Mouse (Mus musculus): Measurements from ENCODE around the gene Sfta2. TPM values are rescaled to one million over a fixed set of nuclear protein-coding genes. Genes with fewer than 3 reads are reported as not detected.
A peak's percentile ranks its signal among the peaks of the same experiment; 100 is the strongest.

Sfta2 gene
- total RNA-seq, 2 experiments from 2014 or later: not detected

DNA sequence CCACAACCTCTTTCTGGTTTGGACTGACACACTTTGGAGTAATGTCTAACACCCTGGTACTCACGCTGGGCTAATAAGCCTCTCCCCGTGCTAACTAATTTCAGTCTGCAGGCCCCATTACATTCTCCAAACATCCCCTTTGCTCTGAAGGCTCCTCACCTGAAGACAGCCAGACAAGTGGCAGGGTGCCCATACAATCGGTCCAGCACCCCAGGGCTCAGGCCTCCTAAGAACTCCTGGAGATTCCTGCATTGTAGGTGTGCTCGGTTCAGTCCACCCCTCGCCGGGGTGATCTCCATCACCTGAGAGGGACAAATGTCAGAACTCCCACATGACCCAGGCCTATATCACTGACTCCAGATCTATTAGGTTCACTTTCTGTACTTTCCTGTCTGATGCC is 71.2 kb downstream of the Sfta2 start:
- DNase-seq (ENCODE audit: low spot score in 2 of 2): no peak

DNA sequence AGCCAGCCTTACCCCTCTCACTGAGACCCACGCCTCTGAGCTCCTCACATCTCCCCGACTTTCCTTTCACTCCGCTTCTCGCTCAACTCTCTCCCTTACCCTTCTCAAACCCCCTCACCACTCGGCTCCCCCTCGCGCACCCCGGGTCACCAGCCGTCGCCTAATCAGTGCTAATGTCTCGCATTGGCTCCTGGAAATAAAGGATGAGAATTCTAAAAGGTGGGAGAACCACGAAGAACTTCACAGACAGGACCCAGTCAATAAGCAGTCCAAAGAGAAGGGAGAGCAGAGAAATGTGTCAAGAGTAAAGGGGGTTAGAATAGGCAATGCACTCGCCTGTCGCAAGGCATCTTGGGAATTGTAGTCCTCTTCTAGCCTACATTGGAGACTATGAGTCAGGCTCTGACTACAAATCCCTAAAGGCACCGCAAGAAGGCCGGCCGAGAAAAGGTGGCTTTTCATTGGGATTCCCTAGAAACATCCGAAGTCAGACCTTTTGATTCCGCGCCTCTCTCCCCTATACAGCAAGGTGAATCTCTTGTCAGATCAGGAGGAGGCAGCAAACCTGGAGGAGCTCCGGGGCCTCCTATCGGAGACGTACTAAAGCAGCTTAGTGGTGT is 72.2 kb downstream of the Sfta2 start, which contains the start of gene Gtf2h4:
Gene Gtf2h4 (minus strand): TSS at position 324 of the 620 bp plus-strand sequence.
- peak; percentile 89 to 97 for DNase-seq (ENCODE audit: low spot score in 2 of 2)

DNA sequence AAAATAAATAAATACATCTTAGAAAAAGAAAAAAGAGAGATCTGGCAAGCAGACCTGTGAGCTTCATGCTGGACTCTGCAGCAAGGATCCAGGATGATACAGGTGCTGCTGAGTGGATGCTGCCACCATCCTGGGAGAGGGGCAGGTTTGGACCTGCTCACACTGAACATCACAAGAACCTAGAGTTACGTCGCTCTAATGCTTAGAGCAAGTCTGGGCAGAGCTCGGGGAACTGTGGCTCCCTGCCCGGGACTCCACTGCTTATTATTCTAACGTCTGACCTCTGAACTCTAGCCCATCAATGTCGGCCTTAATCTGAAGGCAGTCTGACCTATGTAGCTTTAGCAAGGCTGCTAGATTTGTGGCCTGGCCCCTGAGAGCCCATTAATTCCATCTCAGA is 79.2 kb downstream of the Sfta2 start:
- no peak for DNase-seq (ENCODE audit: low spot score in 2 of 2)

DNA sequence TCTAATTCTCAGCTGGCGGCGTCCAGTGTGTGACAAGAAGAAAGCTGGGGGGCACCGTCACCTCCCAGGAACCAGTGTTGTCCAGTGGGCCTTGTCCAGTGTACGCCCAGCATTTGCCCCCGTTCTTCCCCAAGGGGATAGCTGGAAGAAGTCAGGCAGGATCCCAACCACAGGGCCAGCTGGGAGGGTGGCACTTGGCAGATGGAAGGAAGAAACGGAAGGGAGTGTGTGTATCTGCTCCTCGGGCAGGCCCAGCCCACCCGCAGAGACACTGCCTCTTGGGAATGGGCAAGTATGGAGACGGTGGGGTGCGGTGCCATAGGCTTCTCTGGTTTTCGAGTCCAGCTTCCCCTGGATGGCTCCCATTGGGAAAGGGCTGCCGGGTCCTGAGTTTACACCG is 80.6 kb downstream of the Sfta2 start:
- DNase-seq (ENCODE audit: low spot score in 2 of 2): no peak

DNA sequence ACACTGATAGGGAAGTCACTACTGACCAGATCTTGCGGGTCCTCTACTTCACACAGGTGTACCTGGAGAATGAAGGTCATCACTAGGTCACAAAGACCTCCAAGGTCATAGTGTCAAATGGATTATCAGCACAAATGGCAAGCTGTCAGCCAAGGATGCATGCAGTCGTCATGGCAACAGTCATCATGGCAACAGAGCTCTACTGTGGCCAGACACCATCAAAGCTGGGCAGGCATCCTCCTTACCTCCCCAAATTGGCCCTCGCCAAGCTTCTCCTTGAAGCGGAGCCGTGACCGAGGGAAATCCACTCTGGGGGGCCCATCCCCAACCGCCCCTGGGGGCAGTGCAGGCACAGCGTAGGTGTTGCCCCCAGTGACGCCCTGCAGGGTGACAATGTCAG is 83.7 kb downstream of the Sfta2 start:
- no peak for DNase-seq (ENCODE audit: low spot score in 2 of 2)

DNA sequence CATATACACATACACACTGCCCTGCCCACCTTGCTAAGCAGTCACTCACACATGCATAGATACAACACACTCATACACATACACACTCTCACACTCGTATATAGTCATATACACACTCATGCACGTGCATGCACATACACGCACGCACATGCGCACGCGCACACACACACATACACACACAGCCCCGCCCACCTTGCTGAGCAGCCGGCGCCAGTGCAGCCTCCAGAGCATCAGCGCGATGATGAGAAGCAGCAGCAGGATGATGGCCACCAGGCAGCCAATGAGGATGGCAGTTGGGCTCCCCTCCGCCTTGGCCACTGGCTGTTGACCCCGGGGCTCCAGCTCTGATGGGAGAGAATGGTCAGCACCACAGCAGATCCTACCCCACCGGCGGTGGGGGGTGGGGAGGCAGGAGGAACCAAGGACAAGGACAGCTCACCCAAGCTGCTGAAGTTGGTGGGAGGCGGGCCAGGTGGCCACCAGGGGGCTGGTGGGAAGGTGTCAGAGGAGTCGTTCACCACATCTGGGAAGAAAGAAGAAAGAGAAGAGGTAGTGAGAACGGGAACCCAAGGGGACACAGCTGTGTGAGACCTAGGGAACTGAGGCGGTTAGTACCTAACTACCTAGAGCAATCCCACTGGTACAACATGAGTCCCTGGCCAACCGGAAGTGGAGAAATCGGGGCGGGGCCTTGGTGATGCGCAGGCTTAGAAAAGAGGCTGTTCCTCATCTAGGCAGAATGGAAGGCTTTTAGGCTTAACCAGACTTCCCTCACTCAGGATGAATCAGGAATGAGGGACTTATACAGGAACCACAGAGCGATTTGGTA is 87.2 kb downstream of the Sfta2 start:
- no peak for DNase-seq (ENCODE audit: low spot score in 2 of 2)

DNA sequence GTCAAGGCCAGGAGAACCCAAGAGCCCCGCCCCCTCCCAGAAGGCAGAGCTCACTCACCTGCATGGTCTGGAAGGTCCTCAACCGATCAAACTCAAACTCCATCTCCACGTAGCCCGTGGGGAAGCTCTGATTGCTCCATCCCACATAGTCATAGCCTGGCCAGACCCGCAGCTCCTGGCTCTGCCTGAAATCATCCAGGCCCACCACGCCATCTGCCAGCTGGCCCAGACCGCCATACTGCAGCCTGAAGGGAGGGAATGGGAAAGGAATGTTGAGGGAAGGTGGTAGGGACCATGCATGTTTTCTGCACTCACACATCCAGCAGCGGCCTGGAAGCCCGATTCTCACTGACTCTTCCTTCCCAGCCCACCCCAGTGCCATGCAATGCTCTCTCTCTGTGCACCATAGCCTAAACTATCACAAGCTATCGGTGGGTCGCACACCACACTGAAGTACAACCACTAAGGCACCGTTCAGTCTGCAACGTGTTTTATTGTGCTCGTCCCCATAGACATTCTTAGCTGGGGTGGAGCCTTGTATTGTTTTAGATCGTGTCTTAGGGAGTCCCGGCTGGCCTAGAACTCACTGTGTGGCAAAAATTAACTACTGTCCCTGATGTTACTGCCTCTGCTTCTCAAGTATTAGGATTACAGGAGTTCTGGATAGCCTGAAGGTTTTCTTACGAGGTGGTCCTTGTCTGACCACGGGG is 88.7 kb downstream of the Sfta2 start:
- no peak for DNase-seq (ENCODE audit: low spot score in 2 of 2)

DNA sequence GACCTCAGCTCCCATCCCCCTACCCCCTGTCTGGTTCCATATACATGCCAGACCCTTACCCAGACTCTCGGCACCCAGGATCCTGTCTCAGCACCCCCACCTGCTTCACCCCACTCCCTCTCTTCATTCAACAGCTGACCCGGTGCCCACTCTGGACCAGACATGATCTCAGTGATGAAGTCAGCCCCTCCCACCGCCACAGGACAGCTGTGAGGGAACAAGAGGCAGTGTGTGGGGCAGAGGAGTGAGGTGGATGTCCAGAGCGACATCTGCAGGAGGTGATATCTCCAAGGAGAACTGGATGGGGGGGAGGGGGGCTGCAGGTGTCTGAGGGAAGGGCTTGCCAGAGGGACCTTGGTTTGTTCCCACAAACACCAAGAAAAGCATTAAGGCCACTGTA is 90.5 kb downstream of the Sfta2 start:
- no peak for DNase-seq (ENCODE audit: low spot score in 2 of 2)

DNA sequence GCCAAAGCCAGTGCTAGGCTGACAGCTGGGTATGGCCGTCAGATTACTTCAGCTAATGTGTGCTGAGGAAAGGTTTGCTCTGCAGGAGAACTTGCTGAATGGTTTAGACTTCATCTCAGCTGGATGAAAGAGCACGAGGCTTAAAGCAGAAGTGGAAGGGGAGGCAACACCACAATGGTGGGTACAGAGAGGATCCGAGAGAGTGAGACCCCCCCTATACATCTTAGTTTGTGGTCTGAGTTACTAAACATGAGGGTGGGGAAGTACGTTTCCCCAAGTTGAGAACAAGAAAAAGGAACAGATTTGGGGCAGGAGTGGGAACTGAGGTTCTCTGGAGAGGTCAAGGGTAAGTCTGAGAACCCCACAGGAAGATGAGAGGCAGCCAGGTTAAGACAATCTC is 91.0 kb downstream of the Sfta2 start:
- no peak for DNase-seq (ENCODE audit: low spot score in 2 of 2)

DNA sequence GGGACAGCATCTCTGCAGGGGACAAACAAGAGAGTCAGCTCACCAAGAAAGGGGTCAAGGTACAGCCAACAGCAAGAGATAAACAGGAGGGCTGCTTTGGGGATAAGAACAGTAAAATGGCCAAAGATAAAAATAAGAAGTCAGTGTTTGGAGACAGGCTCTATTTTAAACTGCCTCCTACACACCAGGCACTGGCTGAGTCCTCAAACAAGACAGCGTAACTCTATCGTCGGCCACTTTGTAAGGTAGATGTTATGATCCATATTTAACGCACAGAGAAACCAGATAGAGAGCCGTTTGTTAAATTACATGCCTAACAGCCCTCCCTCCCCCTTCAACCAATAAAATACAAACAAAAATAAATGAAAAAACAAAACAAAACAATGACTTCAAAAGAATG is 92.6 kb downstream of the Sfta2 start:
- DNase-seq (ENCODE audit: low spot score in 2 of 2): no peak

DNA sequence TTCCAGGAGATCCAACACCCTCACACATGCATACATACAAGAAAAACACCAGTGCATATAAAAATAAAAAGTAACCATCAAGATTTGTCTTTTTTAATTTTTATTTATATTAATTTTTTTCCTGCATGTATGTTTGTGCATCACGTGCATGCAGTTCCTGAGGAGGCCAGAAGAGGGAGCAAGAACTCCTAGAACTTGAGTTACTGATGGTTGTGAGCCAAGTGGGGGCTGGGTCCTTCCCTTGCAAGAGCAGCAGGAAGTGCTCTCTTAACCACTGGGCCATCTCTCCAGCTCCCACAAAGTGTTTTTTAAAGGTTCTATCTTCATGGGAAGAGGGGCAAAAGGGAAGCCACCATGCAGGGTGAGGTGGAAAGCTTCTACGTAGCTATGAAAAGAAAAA is 93.9 kb downstream of the Sfta2 start:
- peak in 1 of 2 experiments; percentile 44 for DNase-seq (ENCODE audit: low spot score in 2 of 2)

DNA sequence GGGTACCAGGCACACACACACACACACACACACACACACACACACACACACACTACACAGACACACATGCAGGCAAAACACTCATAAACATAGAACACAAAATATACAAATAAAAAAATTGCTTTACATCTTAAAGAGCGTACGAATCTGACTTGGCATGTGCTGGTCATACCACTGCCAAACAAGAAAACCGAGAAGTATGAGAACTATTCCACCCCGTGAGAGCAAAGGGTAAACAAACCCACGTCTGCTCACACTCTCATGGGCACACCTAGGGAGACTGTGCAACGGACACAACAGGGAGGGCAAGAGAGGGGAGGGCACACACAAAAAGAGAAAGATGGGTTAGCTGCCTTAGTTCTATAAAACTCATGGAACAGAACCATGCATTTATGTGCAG is 95.3 kb downstream of the Sfta2 start:
- no peak for DNase-seq (ENCODE audit: low spot score in 2 of 2)

DNA sequence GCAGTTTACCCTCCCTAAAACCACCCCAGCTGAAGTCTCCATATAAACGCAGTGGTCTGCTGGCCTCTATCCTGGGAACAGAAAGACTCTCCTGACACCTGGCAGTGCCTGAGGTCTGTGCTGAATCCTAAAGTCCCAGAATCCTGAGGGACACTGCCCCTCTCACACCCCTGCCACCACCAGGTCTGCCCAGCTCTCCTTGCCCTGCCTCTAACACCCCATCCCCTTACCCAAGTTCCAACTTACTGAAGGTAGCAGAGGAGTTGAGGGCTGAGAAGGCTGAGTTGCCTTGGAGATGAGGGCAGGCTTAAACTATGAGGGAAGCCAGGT is 96.0 kb downstream of the Sfta2 start:
- no peak for DNase-seq (ENCODE audit: low spot score in 2 of 2)

DNA sequence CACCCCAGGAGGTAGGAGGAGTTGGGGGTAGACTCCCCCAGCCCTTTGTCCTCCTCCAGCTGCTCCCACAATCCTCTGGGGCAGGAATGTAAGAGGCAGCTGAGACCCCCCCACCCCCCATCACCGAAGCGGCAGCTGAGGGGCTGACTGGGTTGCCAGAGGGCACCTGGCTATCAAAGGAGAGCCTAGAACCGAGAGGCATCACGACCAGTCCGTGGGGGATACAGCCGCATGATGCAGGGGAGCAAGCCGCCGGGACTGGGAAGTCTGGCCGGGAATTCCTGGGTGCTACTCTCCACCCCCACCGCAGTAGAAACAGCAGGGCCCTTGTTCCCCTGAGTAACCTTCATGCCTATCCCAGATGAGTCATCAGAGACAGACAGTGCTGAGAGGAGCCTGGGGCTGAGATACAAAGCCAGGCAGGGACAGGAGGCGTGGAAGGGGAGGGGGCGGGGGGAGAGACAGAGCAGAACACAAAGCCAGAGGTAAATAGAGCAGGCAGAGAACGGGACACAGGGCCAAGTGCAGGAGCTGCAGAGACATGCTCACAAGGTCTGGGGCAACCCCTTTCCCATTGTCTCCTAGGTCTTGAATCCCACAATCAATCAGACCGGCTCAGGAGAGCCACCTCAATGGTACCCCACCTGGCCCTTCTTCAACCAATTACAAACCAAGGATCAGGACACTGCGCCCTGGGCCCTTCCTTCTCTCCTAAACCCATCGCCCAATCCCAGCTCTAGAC is 96.6 kb downstream of the Sfta2 start:
- DNase-seq (ENCODE audit: low spot score in 2 of 2): peak in 1 of 2 experiments; percentile 77

DNA sequence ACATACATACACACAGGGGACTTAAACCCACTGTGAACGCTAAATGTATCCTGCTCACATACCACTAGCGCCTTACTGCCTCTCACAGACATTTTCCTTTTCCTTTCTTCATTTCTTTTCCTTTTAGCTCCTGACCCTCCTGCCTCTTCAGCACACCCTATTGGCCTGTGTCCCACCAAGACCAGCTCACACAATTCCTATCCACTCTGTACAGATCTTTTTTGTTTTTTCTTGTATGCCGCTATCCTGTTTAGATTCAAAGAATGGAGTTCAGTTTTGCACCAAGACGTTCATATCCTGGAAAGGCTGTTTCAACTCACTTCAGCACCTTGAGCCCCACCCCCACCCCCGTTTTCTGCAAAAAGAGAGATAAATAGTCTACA is 97.1 kb downstream of the Sfta2 start:
- DNase-seq (ENCODE audit: low spot score in 2 of 2): no peak

DNA sequence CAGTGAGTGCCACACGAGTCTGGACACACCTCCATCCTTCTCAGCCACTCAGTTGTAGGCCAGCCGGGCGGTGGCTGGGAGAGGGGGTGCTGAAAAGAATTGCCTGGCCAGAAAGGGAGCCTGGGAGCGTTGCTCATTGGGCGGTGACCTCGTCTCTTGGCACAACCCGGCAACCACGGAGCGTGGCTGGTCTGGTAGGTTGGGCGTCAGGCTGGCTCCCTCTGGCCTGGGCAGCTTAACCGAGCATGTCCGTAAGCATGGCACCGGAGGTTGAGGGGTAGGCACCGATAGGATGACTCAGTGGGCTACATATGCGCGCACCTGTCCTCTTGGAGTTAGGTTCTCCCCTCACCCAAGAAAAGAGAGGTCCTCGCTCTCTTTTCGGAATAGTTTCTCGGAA is 98.6 kb downstream of the Sfta2 start:
- peak in 1 of 2 experiments; percentile 66 for DNase-seq (ENCODE audit: low spot score in 2 of 2)

Other genes with a start within 250 kb of the Sfta2 start
- gene H2-Q4, start 221.9 kb upstream of the Sfta2 start, total RNA-seq (2021): 1 to 10 TPM; 1.5 to 2.4 TPM
- under 1 TPM; 0.20 to 0.52 TPM for gene H2-Q6, start 176.7 kb upstream of the Sfta2 start, total RNA-seq (2021)
- gene H2-Q7, start 162.4 kb upstream of the Sfta2 start, total RNA-seq (2021): under 1 TPM; 0.54 to 0.63 TPM
- under 1 TPM; 0.10 to 0.15 TPM for gene H2-Q10, start 131.5 kb upstream of the Sfta2 start, total RNA-seq (2021)
- gene Pou5f1, start 95.5 kb upstream of the Sfta2 start, total RNA-seq (2021): under 1 TPM; 0.22 to 0.23 TPM
- 1 to 10 TPM; 4.5 to 5.7 TPM for gene Tcf19, start 84.7 kb upstream of the Sfta2 start, total RNA-seq (2021)
- 10 to 100 TPM in 1 of 2 experiments, 1 to 10 TPM in 1; 9.5 to 12.0 TPM for gene Cchcr1, start 84.4 kb upstream of the Sfta2 start, total RNA-seq (2021)
- under 1 TPM; 0.41 to 0.79 TPM for gene Psors1c2, start 68.3 kb upstream of the Sfta2 start, total RNA-seq (2021)
- gene Cdsn, start 49.4 kb upstream of the Sfta2 start, total RNA-seq (2021): under 1 TPM; 0.20 to 0.22 TPM
- not detected for gene 2300002M23Rik, start 34.1 kb upstream of the Sfta2 start, total RNA-seq (2021)
- not detected for gene Gm9573, start 25.1 kb downstream of the Sfta2 start, total RNA-seq (2021)
- gene Mucl3, start 42.1 kb downstream of the Sfta2 start, total RNA-seq (2021): not detected
- 10 to 100 TPM; 35.9 to 37.4 TPM for gene Vars2, start 66.0 kb downstream of the Sfta2 start, total RNA-seq (2021)
- gene Gtf2h4, start 72.2 kb downstream of the Sfta2 start, total RNA-seq (2021): 10 to 100 TPM; 33.3 to 34.5 TPM
- gene Ddr1, start 103.1 kb downstream of the Sfta2 start, total RNA-seq (2021): 10 to 100 TPM; 59.0 to 59.7 TPM
- gene Ier3, start 220.1 kb downstream of the Sfta2 start, total RNA-seq (2021): 1 to 10 TPM; 5.2 to 6.0 TPM
- 100 to 1,000 TPM; 122 to 131 TPM for gene Flot1, start 221.7 kb downstream of the Sfta2 start, total RNA-seq (2021)
- gene Tubb5, start 236.8 kb downstream of the Sfta2 start, total RNA-seq (2021): 100 to 1,000 TPM; 326 to 341 TPM
- gene Mdc1, start 240.0 kb downstream of the Sfta2 start, total RNA-seq (2021): 10 to 100 TPM; 17.2 to 18.5 TPM

All from layer of hippocampus, adult 18-20 months (tissue).